Mouse (Mus musculus) cerebellum, postnatal 14 days (tissue): ENCODE results near the gene Mrps6.
A peak's percentile ranks its signal among the peaks of the same experiment; 100 is the strongest.

Experiments used
- DNase-seq, 2 experiments: peaks; one replicate each; pipeline ENCODE4 v3.0.0; 2021; ENCODE audit warnings: mixed read lengths in 2 of 2

Gene Mrps6

GRCm38 (mm10) chr16:92057852-92058643 lies at the start of gene Mrps6, which contains the start of the genes Gm49711 and Slc5a3:
Gene Mrps6, plus strand, starts transcription at chr16:92058270.
Gene Gm49711, plus strand, starts transcription at chr16:92058316.
Gene Slc5a3, plus strand, starts transcription at chr16:92058322.
- DNase-seq = peak; percentile 90 to 93

- DNase-seq = no peak
Observed at GRCm38 (mm10) chr16:92009586-92009985, 48.5 kb upstream of the Mrps6 start.

GRCm38 (mm10) chr16:92016792-92017191 lies 41.3 kb upstream of the Mrps6 start:
- DNase-seq = no peak

- peak; percentile 26 to 47 for DNase-seq
Observed at GRCm38 (mm10) chr16:92019141-92020118, 38.6 kb upstream of the Mrps6 start.

- DNase-seq = no peak
Observed at GRCm38 (mm10) chr16:92021656-92022400, 36.2 kb upstream of the Mrps6 start.

- DNase-seq = no peak
Observed at GRCm38 (mm10) chr16:92022494-92023283, 35.4 kb upstream of the Mrps6 start.

GRCm38 (mm10) chr16:92033286-92033685 lies 24.8 kb upstream of the Mrps6 start:
- DNase-seq = no peak

- no peak for DNase-seq
Observed at GRCm38 (mm10) chr16:92034676-92035075, 23.4 kb upstream of the Mrps6 start.

- DNase-seq = no peak
Observed at GRCm38 (mm10) chr16:92036701-92037100, 21.4 kb upstream of the Mrps6 start.

- no peak for DNase-seq
Observed at GRCm38 (mm10) chr16:92037891-92038607, 20.0 kb upstream of the Mrps6 start.

- no peak for DNase-seq
Observed at GRCm38 (mm10) chr16:92039421-92039820, 18.6 kb upstream of the Mrps6 start.

GRCm38 (mm10) chr16:92039966-92040365 lies 18.1 kb upstream of the Mrps6 start:
- DNase-seq = no peak

- DNase-seq = no peak
Observed at GRCm38 (mm10) chr16:92051777-92052310, 6.2 kb upstream of the Mrps6 start.

- no peak for DNase-seq
Observed at GRCm38 (mm10) chr16:92052569-92052968, 5.5 kb upstream of the Mrps6 start.

- no peak for DNase-seq
Observed at GRCm38 (mm10) chr16:92056711-92057110, 1.4 kb upstream of the Mrps6 start.

GRCm38 (mm10) chr16:92057456-92057851 lies 616 bp upstream of the Mrps6 start:
- DNase-seq = no peak

GRCm38 (mm10) chr16:92058644-92059620 lies 862 bp downstream of the Mrps6 start:
- peak in 1 of 2 experiments; percentile 15 for DNase-seq

GRCm38 (mm10) chr16:92060213-92060612 lies 2.1 kb downstream of the Mrps6 start:
- no peak for DNase-seq

- no peak for DNase-seq
Observed at GRCm38 (mm10) chr16:92061586-92061985, 3.5 kb downstream of the Mrps6 start.

- DNase-seq = no peak
Observed at GRCm38 (mm10) chr16:92062832-92063231, 4.8 kb downstream of the Mrps6 start.
